Mouse (Mus musculus): ENCODE results near the gene Pcnx4. TPM values are rescaled to one million over a fixed set of nuclear protein-coding genes. Genes with fewer than 3 reads are reported as not detected.
"Not testable (repeated sequence)": the region's sequence is repeated elsewhere in the genome, so short reads cannot be mapped to it uniquely, and the experiment has no call there.

The Pcnx4 gene
- polyA plus RNA-seq, 1 experiment: 5.0 TPM

DNA sequence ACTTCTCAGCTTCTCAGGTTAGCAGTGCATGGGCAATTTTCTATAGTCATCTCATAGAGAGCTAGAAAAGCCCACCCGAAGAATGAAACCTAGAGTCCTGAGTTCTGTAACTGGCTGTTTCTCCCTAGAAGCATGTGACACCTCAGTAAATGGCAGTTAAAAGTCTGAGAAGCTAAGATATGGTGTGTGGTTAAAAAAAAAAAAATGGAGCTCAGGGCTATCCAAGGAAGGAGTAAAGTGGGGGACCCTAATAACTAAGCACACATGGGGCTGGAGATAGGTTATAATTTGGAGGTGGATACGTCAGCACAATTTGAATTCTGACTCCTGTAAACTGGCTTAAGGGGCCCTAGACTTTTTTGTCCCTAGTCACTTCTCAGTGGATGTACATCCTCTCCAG, 46.9 kb downstream of the Pcnx4 start:
- Histone ChIP-seq H3K4me1 (ENCODE audit: control insufficient read depth, insufficient read depth, low read length) (no peaks in the 10 kb centered on the region), H3K4me3 (ENCODE audit: insufficient read depth, low read length) (no peak overlapping the region), H3K27ac (ENCODE audit: insufficient read depth, low read depth, low read length) (no peak overlapping the region)
- TF ChIP-seq CTCF (IDR thresholded peaks at IDR 0.05; ENCODE audit: low read depth, low read length) (no peak), POLR2A (IDR thresholded peaks at IDR 0.05; ENCODE audit: borderline replicate concordance, low read depth, low read length) (no peak)

DNA sequence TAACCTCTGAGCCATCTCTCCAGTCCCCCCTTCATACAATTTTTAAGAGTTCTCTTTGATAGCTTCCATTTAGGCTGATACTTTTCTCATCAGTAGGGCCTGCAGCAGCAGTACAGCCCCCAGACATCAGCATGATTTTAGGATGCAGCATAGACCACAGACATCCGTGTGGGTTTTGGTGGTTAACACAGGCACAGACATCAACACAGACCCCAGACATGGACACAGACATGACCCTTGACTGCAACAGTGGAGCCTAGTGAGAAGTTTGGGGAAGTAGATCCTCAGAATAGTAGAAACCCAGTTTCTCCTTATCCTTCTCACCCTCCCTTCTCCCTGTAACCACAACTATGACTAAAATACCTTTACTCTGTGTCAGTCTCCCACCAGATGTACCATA, 49.2 kb downstream of the Pcnx4 start:
- Histone ChIP-seq H3K4me1 (ENCODE audit: control insufficient read depth, insufficient read depth, low read length) (no peaks in the 10 kb centered on the region), H3K27ac (ENCODE audit: insufficient read depth, low read depth, low read length) (no peak overlapping the region), H3K4me3 (ENCODE audit: insufficient read depth, low read length) (no peak overlapping the region)
- no peak for TF ChIP-seq POLR2A (IDR thresholded peaks at IDR 0.05; ENCODE audit: borderline replicate concordance, low read depth, low read length)
- no peak for TF ChIP-seq CTCF (IDR thresholded peaks at IDR 0.05; ENCODE audit: low read depth, low read length)

DNA sequence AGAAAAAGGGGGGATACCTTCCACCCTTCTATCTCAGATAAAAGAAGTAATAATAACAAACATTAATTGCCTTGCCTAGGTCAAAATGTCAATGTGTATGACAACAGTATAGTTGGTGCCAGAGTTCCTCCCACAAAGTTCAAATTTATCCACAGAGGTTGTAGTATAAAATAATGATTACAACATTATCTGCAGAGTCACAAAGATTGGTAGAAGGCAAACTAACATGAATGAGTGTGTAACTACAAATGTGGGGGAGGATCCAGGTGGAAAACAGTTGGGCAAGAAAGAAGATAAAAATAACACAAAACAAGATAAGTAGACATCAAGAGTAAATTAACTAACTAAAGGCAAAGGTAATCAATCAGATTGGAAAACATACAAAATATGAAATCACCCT, 56.8 kb downstream of the Pcnx4 start:
- Histone ChIP-seq H3K4me1 (ENCODE audit: control insufficient read depth, insufficient read depth, low read length) (no peaks in the 10 kb centered on the region), H3K4me3 (ENCODE audit: insufficient read depth, low read length) (no peak overlapping the region), H3K27ac (ENCODE audit: insufficient read depth, low read depth, low read length) (no peak overlapping the region)
- no peak for TF ChIP-seq CTCF (IDR thresholded peaks at IDR 0.05; ENCODE audit: low read depth, low read length)
- TF ChIP-seq POLR2A (IDR thresholded peaks at IDR 0.05; ENCODE audit: borderline replicate concordance, low read depth, low read length): no peak

GRCm38 (mm10) chr12:72594001-72594400, 57.8 kb downstream of the Pcnx4 start:
- H3K4me3 ChIP-seq (ENCODE audit: insufficient read depth, low read length): no peak overlapping the region

DNA sequence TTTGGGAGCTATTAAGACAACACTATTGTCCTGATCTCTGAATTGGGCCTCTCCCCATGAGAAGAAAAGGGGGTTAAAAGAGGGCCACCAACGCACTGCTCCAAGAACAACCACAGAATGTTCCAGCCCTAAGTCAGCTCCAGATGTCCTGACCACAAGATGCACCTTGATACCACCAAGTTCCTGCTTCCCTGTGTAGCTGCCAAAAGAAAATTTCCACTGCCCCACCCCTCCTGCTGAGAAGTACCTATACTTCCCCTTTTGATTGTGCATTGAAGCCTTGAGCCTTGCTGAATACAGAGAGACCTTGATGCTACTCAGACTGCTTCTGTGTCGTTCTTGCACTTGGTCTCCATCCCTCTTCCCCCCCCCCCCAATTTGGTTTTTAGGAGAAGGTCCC, 62.5 kb downstream of the Pcnx4 start:
- not testable (repeated sequence) for H3K27ac ChIP-seq (ENCODE audit: insufficient read depth, low read depth, low read length); H3K4me3 ChIP-seq (ENCODE audit: insufficient read depth, low read length); H3K4me1 ChIP-seq (ENCODE audit: control insufficient read depth, insufficient read depth, low read length)

More at GRCm38 (mm10) chr12:72594001-72594400, 57.8 kb downstream of the Pcnx4 start:
- Histone ChIP-seq H3K27ac (ENCODE audit: insufficient read depth, low read depth, low read length) (no peak overlapping the region), H3K4me1 (ENCODE audit: control insufficient read depth, insufficient read depth, low read length) (no peaks in the 10 kb centered on the region)
- no peak for TF ChIP-seq CTCF (IDR thresholded peaks at IDR 0.05; ENCODE audit: low read depth, low read length)
- no peak for TF ChIP-seq POLR2A (IDR thresholded peaks at IDR 0.05; ENCODE audit: borderline replicate concordance, low read depth, low read length)

- Histone ChIP-seq H3K4me1 (ENCODE audit: control insufficient read depth, insufficient read depth, low read length) (no peaks in the 10 kb centered on the region), H3K27ac (ENCODE audit: insufficient read depth, low read depth, low read length) (no peak overlapping the region), H3K4me3 (ENCODE audit: insufficient read depth, low read length) (no peak overlapping the region)
- no peak for TF ChIP-seq CTCF (IDR thresholded peaks at IDR 0.05; ENCODE audit: low read depth, low read length)
- no peak for TF ChIP-seq POLR2A (IDR thresholded peaks at IDR 0.05; ENCODE audit: borderline replicate concordance, low read depth, low read length)
These were observed 75.9 kb downstream of the Pcnx4 start for GRCm38 (mm10) chr12:72612053-72612452.

DNA sequence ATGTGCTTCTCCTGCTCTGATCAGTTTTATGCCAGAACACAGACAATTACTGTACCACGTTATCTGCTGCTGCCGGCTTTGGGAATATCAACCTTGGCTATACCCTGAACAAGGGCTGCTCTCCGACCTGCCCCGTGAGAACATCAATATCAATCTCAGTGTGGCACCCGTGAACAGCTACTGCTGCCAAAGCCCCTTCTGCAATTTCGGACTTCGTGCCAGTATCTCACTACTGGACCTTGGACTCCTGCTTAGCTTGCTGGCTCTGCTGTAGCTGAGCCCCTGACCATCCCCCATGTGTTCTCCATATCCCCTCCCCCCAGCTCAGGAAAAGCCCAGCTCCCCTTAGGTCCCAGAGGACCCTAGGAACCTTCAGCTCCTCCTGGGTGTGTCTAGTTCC, 84.7 kb downstream of the Pcnx4 start:
- Histone ChIP-seq H3K4me3 (ENCODE audit: insufficient read depth, low read length) (no peak overlapping the region), H3K27ac (ENCODE audit: insufficient read depth, low read depth, low read length) (no peak overlapping the region), H3K4me1 (ENCODE audit: control insufficient read depth, insufficient read depth, low read length) (no peaks in the 10 kb centered on the region)
- TF ChIP-seq CTCF (IDR thresholded peaks at IDR 0.05; ENCODE audit: low read depth, low read length) (no peak), POLR2A (IDR thresholded peaks at IDR 0.05; ENCODE audit: borderline replicate concordance, low read depth, low read length) (no peak)

- H3K4me3 ChIP-seq (ENCODE audit: insufficient read depth, low read length): no peak overlapping the region
- H3K4me1 ChIP-seq (ENCODE audit: control insufficient read depth, insufficient read depth, low read length): no peaks in the 10 kb centered on the region
- TF ChIP-seq CTCF (IDR thresholded peaks at IDR 0.05; ENCODE audit: low read depth, low read length) (no peak), POLR2A (IDR thresholded peaks at IDR 0.05; ENCODE audit: borderline replicate concordance, low read depth, low read length) (no peak)
- H3K27ac ChIP-seq (ENCODE audit: insufficient read depth, low read depth, low read length): no peak overlapping the region
These were observed 85.3 kb downstream of the Pcnx4 start for GRCm38 (mm10) chr12:72621441-72621840.

DNA sequence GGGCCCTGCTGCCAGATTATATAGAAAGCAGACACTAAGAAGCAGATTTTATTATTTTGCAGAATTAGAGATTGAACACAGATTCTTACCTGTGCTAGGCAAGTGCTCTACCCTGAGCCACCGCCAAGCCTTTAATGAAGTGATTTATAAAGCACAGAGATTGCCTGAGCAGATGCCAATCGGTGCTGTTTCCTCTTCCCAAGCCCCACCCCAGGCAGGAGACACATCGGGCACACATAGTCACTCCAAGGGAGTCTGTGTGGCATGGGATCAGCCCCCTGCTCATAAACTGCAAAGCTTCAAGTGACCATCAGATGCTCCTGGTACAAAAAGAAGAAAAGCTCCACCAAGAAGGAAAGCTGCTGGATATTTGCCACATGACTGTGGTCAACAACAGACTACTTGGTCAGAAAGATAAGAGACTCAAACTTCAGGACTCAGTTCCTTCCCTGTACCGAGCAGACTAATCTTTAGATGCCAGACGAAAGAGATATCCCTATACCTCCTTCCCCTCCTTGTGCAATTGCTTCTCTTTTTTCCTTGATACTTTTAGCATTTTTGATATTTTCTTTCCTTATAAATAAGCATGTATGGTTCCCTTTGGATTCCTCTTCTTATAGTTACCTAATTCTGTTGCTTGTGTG, 86.8 kb downstream of the Pcnx4 start:
- no peak for TF ChIP-seq POLR2A (IDR thresholded peaks at IDR 0.05; ENCODE audit: borderline replicate concordance, low read depth, low read length)
- TF ChIP-seq CTCF (IDR thresholded peaks at IDR 0.05; ENCODE audit: low read depth, low read length): no peak
- H3K4me3 ChIP-seq (ENCODE audit: insufficient read depth, low read length): no peak overlapping the region

DNA sequence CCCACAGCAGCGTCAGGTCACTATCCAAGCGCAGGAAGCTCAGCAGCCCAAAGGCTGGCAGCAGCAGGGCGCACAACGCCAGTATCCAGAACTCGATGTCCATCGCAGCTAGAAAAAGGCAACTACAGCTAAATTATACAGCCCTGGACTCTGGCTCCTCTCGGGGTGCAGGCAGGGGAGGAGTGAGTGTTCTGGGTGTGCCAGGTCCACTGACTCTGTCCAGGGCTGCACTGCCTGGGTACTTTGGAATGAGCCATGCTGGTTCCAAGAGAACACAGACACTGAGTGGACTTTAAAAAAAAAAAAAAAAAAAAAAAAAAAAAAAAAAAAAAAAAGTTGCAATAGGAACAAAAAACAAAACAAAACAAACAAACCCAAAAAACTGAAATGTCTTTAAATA, 92.6 kb downstream of the Pcnx4 start:
- TF ChIP-seq POLR2A (IDR thresholded peaks at IDR 0.05; ENCODE audit: borderline replicate concordance, low read depth, low read length) (no peak), CTCF (IDR thresholded peaks at IDR 0.05; ENCODE audit: low read depth, low read length) (no peak)
- H3K4me3 ChIP-seq (ENCODE audit: insufficient read depth, low read length): no peak overlapping the region
- no peak overlapping the region for H3K27ac ChIP-seq (ENCODE audit: insufficient read depth, low read depth, low read length)
- H3K4me1 ChIP-seq (ENCODE audit: control insufficient read depth, insufficient read depth, low read length): no peaks in the 10 kb centered on the region

More for the DNA sequence above, 86.8 kb downstream of the Pcnx4 start:
- Histone ChIP-seq H3K4me1 (ENCODE audit: control insufficient read depth, insufficient read depth, low read length) (no peaks in the 10 kb centered on the region), H3K27ac (ENCODE audit: insufficient read depth, low read depth, low read length) (no peak overlapping the region)

Other genes with a start within 250 kb of the Pcnx4 start
- gene Rtn1, start 127.3 kb upstream of the Pcnx4 start, polyA plus RNA-seq (2012; ENCODE audit: insufficient read depth, insufficient read length, missing spikeins): 1.6 and 3.6 TPM in 2 replicates
- gene Lrrc9, start 94.5 kb upstream of the Pcnx4 start, polyA plus RNA-seq (2012; ENCODE audit: insufficient read depth, insufficient read length, missing spikeins): not detected in 2 replicates
- gene Gm4756, start 113.3 kb downstream of the Pcnx4 start, polyA plus RNA-seq (2012; ENCODE audit: insufficient read depth, insufficient read length, missing spikeins): not detected in 2 replicates
- 52.0 and 60.2 TPM in 2 replicates for gene Dhrs7, start 128.5 kb downstream of the Pcnx4 start, polyA plus RNA-seq (2012; ENCODE audit: insufficient read depth, insufficient read length, missing spikeins)
- 79.3 and 84.4 TPM in 2 replicates for gene Ppm1a, start 221.1 kb downstream of the Pcnx4 start, polyA plus RNA-seq (2012; ENCODE audit: insufficient read depth, insufficient read length, missing spikeins)